Mouse (Mus musculus): ENCODE data around the gene Ccdc106. TPM values are rescaled to one million over a fixed set of nuclear protein-coding genes. Genes with fewer than 3 reads are reported as not detected.
A peak's percentile ranks its signal among the peaks of the same experiment; 100 is the strongest.

Ccdc106 gene
- polyA plus RNA-seq, 1 experiment from 2014 or later, result 1.9 TPM

DNA sequence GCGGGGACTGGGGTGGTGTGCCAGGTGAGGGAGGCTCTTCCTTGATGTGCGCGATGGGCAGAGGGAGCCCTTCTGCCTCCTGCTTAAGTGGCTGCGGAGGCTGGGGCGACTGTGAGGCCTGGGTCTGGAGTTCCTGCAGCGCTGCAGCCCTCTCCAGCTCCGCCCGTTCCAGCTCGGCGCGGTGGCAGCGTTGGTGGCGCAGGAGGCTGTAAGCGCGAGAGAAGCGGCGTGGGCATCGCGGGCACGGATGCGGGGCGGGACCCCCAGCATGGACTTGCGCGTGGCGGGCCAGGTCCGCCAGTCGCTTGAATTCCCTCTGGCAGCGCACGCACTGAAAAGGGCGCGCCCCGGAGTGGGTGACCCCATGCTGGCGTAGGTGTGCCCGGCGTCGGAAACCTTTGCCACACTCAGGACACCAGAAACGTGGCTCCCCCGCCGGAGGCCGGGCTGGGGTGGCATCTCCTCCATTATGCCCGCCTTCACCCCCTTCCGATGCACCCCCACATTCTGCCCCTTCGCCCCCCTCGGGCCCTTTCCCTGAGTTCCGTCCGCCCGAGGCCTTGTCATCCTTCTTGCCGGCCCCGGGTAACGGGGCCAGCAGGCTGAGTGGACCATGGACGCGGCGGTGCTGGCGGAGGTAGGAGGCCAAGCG, 26.9 kb upstream of the Ccdc106 start:
- H3K36me3 ChIP-seq (ENCODE audit: control insufficient read depth, insufficient read depth, low read length), result peaks cover 28% of the 10 kb centered on the region
- 0 out of 2 replicates have a peak overlapping the region, but pooled peaks have one; percentile 30 for H3K9ac ChIP-seq (ENCODE audit: low read length)
- WGBS, result 40% methylated on average over 47 of the region's 55 CpGs
- peak overlapping the region; percentile 90 for H3K4me2 ChIP-seq (ENCODE audit: low read length)
- H3K4me1 ChIP-seq (ENCODE audit: control insufficient read depth in 2 of 2, insufficient read depth in 2 of 2, low read length in 2 of 2), result peaks cover 10 to 25% of the 10 kb centered on the region in 2 experiments; a peak in 3 of 4 replicates
- H3K27ac ChIP-seq (replicated peaks in 1 of 2; ENCODE audit: control insufficient read depth in 1 of 2, insufficient read depth in 1 of 2, low read depth in 2 of 2, low read length in 2 of 2), result no peak overlapping the region
- no peak for ATAC-seq (ENCODE audit: insufficient number of reproducible peaks, insufficient read depth, low FRiP score, low read depth)
- no peaks in the 10 kb centered on the region for H3K9me3 ChIP-seq (ENCODE audit: control insufficient read depth, low read length)
- peak overlapping the region; percentile 6 to 79; a peak in 1 of 4 replicates for H3K4me3 ChIP-seq (ENCODE audit: control insufficient read depth in 1 of 2, insufficient read depth in 1 of 2, low read depth in 1 of 2, low read length in 2 of 2)
- peaks cover 23% of the 10 kb centered on the region for H3K27me3 ChIP-seq (ENCODE audit: control insufficient read depth, insufficient read depth, low read length)

DNA sequence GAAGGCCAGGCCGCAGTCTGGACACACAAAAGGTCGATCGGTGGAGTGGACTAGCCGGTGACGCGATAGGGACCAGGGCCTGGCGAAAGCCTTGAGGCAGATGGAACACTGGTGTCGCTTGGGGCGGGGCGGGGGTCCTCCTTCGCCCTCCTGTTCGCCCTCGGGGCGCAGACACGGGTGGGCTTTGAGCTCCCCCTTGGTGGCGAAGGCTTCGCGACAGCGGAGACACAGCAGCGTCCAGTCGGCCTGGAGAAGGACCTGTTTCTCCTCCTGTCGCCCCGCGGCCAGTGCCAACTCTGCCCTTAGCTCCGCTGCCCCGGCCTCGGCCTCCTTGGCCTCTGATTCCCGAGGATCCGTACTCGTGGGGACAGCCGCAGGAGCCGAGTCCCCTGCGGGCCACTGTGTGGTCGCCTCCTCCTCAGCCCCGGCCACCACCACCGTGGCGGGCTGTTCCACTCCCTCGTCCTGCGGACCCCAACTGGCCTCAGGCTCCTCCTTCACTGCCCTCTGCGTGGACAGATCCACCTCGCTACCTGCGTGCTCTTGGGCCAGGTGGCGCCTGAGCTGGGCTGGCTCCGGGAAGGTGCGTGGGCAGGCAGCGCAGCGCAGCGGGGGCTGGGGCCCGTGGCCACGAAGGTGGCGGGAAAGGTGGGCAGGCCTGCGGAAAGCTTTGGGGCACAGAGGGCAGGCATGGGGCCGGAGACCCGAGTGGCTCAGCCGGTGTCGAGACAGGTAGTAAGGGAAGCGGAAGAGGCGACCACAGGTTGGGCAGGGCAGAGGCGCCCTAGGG, 26.2 kb upstream of the Ccdc106 start:
- no peak for ATAC-seq (ENCODE audit: insufficient number of reproducible peaks, insufficient read depth, low FRiP score, low read depth)
- WGBS, result 37% methylated on average over 54 of the region's 59 CpGs
- Histone ChIP-seq H3K9me3 (ENCODE audit: control insufficient read depth, low read length) (no peaks in the 10 kb centered on the region), H3K4me3 (ENCODE audit: control insufficient read depth in 1 of 2, insufficient read depth in 1 of 2, low read depth in 1 of 2, low read length in 2 of 2) (peak overlapping the region; percentile 6 to 79; a peak in 1 of 4 replicates), H3K4me1 (ENCODE audit: control insufficient read depth in 2 of 2, insufficient read depth in 2 of 2, low read length in 2 of 2) (peaks cover 10 to 25% of the 10 kb centered on the region in 2 experiments; a peak in 3 of 4 replicates), H3K36me3 (ENCODE audit: control insufficient read depth, insufficient read depth, low read length) (peaks cover 28% of the 10 kb centered on the region), H3K9ac (ENCODE audit: low read length) (0 out of 2 replicates have a peak overlapping the region, but pooled peaks have one; percentile 30), H3K27ac (replicated peaks in 1 of 2; ENCODE audit: control insufficient read depth in 1 of 2, insufficient read depth in 1 of 2, low read depth in 2 of 2, low read length in 2 of 2) (no peak overlapping the region), H3K27me3 (ENCODE audit: control insufficient read depth, insufficient read depth, low read length) (peaks cover 23% of the 10 kb centered on the region), H3K4me2 (ENCODE audit: low read length) (peak overlapping the region; percentile 90)

DNA sequence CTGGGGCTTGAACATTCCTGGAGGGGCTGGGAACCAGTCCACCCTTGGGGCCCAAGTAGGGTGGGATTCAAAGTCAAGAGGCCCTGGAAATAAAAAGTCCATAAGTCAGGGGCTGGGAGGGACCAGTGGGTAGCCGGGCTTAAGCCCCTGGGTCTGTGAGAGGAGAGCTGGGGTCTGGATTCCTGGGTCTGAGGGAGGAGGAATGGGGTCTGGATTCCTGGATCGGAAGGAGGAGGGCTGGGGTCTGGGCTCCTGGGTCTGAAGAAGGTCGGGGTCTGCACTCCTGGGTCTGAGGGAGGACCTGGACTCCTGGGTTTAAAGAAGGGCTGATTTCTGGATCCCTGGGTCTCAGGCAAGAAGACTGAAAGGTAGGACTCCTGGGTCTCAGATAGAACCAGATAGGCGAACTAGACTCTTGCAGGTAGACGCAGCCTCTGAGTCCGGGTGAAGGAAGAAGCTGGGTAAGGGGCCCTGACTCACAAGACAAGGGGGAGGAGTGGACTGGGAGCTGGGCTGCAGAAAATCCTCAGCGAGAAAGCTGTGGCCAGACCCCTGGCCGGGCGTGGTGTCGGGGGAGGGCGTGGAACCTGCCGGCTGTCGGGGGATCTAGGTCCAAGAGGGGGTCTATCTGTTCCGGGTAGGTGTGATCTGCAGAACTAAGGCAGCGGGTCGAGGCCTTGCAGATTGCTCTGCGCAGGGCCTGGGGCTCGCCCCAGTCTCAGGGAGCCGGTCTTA, 24.9 kb upstream of the Ccdc106 start:
- 7% methylated on average over 19 of the region's 19 CpGs for WGBS
- H3K27ac ChIP-seq (replicated peaks in 1 of 2; ENCODE audit: control insufficient read depth in 1 of 2, insufficient read depth in 1 of 2, low read depth in 2 of 2, low read length in 2 of 2), result peak overlapping the region; percentile 42 to 55; a peak in 3 of 4 replicates
- no peaks in the 10 kb centered on the region for H3K9me3 ChIP-seq (ENCODE audit: control insufficient read depth, low read length)
- peak overlapping the region; percentile 79 to 85 for H3K4me3 ChIP-seq (ENCODE audit: control insufficient read depth in 1 of 2, insufficient read depth in 1 of 2, low read depth in 1 of 2, low read length in 2 of 2)
- peak overlapping the region; percentile 90 for H3K4me2 ChIP-seq (ENCODE audit: low read length)
- peaks cover 28% of the 10 kb centered on the region for H3K36me3 ChIP-seq (ENCODE audit: control insufficient read depth, insufficient read depth, low read length)
- peaks cover 10 to 25% of the 10 kb centered on the region in 2 experiments; a peak in 3 of 4 replicates for H3K4me1 ChIP-seq (ENCODE audit: control insufficient read depth in 2 of 2, insufficient read depth in 2 of 2, low read length in 2 of 2)
- peak overlapping the region; percentile 92 for H3K9ac ChIP-seq (ENCODE audit: low read length)
- peaks cover 23% of the 10 kb centered on the region for H3K27me3 ChIP-seq (ENCODE audit: control insufficient read depth, insufficient read depth, low read length)
- ATAC-seq (ENCODE audit: insufficient number of reproducible peaks, insufficient read depth, low FRiP score, low read depth), result peak; percentile 7; the same call in 1 of the 2 replicates

DNA sequence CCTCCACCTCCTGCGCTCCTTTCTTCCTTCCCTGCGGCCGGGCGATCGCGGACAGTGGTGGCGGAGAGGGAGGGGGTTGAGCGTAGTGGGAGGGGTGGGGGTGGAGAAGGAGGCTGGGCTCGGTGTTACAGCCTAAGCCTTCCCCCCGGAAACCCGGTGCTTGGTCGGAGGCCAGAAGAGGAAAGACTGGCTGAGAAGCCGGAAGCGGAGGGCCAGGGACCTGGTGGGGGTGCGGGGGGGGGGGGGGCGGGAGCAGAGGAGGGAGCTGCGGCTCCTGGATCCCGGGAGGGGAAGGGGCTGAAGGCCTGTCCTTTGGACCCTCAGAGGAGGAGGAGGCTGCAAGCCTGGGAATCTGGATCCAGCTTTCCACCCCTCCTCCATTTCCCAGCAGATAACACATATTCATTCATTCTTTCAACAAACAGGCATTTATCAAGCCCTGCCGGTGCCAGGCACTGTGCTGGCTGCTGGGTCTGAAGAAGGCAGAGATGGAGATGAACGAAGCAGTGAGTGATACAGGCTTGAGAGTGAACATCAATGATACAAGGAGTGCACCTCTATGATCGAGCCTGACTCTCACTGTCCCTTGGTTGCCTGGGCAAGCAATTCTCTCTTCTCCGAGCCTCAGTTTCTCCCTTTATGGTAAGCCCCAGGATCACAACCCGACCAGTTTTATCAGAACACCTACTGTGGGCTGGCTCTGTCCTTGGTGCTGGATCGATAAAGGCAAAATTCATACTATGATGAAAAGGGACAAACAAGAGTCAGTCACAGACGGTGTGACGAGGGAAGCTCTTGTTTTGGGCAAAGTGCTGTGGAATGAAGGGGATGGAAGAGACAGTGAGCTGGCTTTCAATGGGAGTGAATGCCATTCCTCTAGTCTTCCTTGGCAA, 24.1 kb upstream of the Ccdc106 start, which contains the start of gene Zfp579:
TSS of gene Zfp579 (minus strand) at position 156 of the 893 bp plus-strand sequence.
- Histone ChIP-seq H3K9ac (ENCODE audit: low read length) (peak within 1 kb of the TSS; percentile 92), H3K36me3 (ENCODE audit: control insufficient read depth, insufficient read depth, low read length) (peaks cover 28% of the 10 kb centered on the region), H3K9me3 (ENCODE audit: control insufficient read depth, low read length) (no peaks in the 10 kb centered on the region), H3K27ac (replicated peaks in 1 of 2; ENCODE audit: control insufficient read depth in 1 of 2, insufficient read depth in 1 of 2, low read depth in 2 of 2, low read length in 2 of 2) (peak within 1 kb of the TSS; percentile 55 to 59), H3K4me2 (ENCODE audit: low read length) (peak within 1 kb of the TSS; percentile 90), H3K27me3 (ENCODE audit: control insufficient read depth, insufficient read depth, low read length) (peaks cover 23% of the 10 kb centered on the region), H3K4me1 (ENCODE audit: control insufficient read depth in 2 of 2, insufficient read depth in 2 of 2, low read length in 2 of 2) (peaks cover 10 to 25% of the 10 kb centered on the region in 2 experiments; a peak in 3 of 4 replicates), H3K4me3 (ENCODE audit: control insufficient read depth in 1 of 2, insufficient read depth in 1 of 2, low read depth in 1 of 2, low read length in 2 of 2) (peak within 1 kb of the TSS; percentile 79 to 85)
- ATAC-seq (ENCODE audit: insufficient number of reproducible peaks, insufficient read depth, low FRiP score, low read depth), result peak; percentile 73
- WGBS, result 6% methylated on average over 15 of the region's 26 CpGs

DNA sequence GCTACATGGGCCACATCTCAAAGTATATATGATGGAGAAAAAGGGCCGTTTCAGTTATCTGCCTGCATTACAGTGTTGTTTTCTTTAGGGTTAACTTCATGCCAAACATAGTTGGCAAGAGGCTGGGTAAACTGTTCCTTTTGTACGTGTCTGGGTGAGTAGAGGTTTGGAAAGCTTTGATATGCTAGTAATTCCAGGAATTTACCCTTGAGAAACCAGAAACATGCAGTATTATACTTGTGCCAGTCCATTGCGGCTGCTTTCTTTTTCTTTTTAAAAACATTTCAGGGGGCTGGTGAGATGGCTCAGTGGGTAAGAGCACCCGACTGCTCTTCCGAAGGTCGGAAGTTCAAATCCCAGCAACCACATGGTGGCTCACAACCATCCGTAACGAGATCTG, 23.4 kb upstream of the Ccdc106 start:
- Histone ChIP-seq H3K9me3 (ENCODE audit: control insufficient read depth, low read length) (no peaks in the 10 kb centered on the region), H3K27me3 (ENCODE audit: control insufficient read depth, insufficient read depth, low read length) (peaks cover 23% of the 10 kb centered on the region), H3K27ac (replicated peaks in 1 of 2; ENCODE audit: control insufficient read depth in 1 of 2, insufficient read depth in 1 of 2, low read depth in 2 of 2, low read length in 2 of 2) (peak overlapping the region in 1 of 2 experiments; percentile 55; a peak in 1 of 4 replicates), H3K4me3 (ENCODE audit: control insufficient read depth in 1 of 2, insufficient read depth in 1 of 2, low read depth in 1 of 2, low read length in 2 of 2) (peak overlapping the region in 1 of 2 experiments; percentile 79; a peak in 1 of 4 replicates), H3K4me1 (ENCODE audit: control insufficient read depth in 2 of 2, insufficient read depth in 2 of 2, low read length in 2 of 2) (peaks cover 10 to 25% of the 10 kb centered on the region in 2 experiments; a peak in 3 of 4 replicates), H3K9ac (ENCODE audit: low read length) (peak overlapping the region; percentile 92; the same call in 1 of the 2 replicates), H3K4me2 (ENCODE audit: low read length) (peak overlapping the region; percentile 90), H3K36me3 (ENCODE audit: control insufficient read depth, insufficient read depth, low read length) (peaks cover 22% of the 10 kb centered on the region)
- 37% methylated on average over 7 of the region's 8 CpGs for WGBS
- no peak for ATAC-seq (ENCODE audit: insufficient number of reproducible peaks, insufficient read depth, low FRiP score, low read depth)

DNA sequence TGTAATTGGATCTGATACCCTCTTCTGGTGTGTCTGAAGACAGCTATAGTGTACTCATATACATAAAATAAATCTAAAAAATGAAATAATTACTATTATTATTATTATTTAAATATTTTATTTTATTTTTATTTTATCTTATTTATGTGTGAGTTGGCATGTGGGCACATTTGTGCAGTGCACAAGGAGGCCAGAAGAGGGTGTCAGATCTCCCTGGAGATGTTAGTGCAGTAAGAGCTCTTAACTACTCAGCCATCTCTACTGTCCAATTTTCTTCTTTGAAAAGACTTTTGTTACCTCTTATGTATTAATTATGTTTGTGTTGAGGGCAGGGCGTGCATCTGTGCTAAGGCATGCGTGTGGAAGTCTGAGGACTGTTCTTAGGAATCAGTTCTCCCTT, 20.5 kb upstream of the Ccdc106 start:
- Histone ChIP-seq H3K27me3 (ENCODE audit: control insufficient read depth, insufficient read depth, low read length) (peaks cover 3% of the 10 kb centered on the region; the same call in 1 of the 2 replicates), H3K27ac (replicated peaks in 1 of 2; ENCODE audit: control insufficient read depth in 1 of 2, insufficient read depth in 1 of 2, low read depth in 2 of 2, low read length in 2 of 2) (no peak overlapping the region), H3K36me3 (ENCODE audit: control insufficient read depth, insufficient read depth, low read length) (no peaks in the 10 kb centered on the region), H3K9ac (ENCODE audit: low read length) (no peak overlapping the region), H3K4me2 (ENCODE audit: low read length) (no peak overlapping the region), H3K4me3 (ENCODE audit: control insufficient read depth in 1 of 2, insufficient read depth in 1 of 2, low read depth in 1 of 2, low read length in 2 of 2) (no peak overlapping the region), H3K9me3 (ENCODE audit: control insufficient read depth, low read length) (no peaks in the 10 kb centered on the region), H3K4me1 (ENCODE audit: control insufficient read depth in 2 of 2, insufficient read depth in 2 of 2, low read length in 2 of 2) (peaks cover 6 to 12% of the 10 kb centered on the region in 2 experiments; a peak in 3 of 4 replicates)
- WGBS, result 63% methylated on average over 2 of the region's 2 CpGs
- ATAC-seq (ENCODE audit: insufficient number of reproducible peaks, insufficient read depth, low FRiP score, low read depth), result no peak

Data from heart, embryonic 14.5 days (tissue).